Mouse (Mus musculus) gastrocnemius, adult 2 months (tissue): ENCODE measurements around the gene Xylt1. TPM values are rescaled to one million over a fixed set of nuclear protein-coding genes. Genes with fewer than 3 reads are reported as not detected.

Experiments used
- DNase-seq: peaks from one replicate; pipeline ENCODE4 v3.0.0; 2022
- H3K27ac ChIP-seq: fragments of 200-600 bp; 2 replicates; pipeline ENCODE4 v1.8.1; 2022; ENCODE audit warnings: mild to moderate bottlenecking
- H3K4me3 ChIP-seq: fragments of 200-600 bp; 2 replicates; pipeline ENCODE4 v1.8.1; 2022; ENCODE audit warnings: mild to moderate bottlenecking, moderate library complexity
- CTCF ChIP-seq: fragments of 200-600 bp; IDR thresholded peaks from 2 replicates; pipeline ENCODE4 v1.8.1; 2022; ENCODE audit warnings: antibody characterized with exemption, mild to moderate bottlenecking, moderate library complexity
- intact Hi-C: fragments of 180-260 bp; cut with DNase I; formaldehyde crosslinking; loops from one replicate; pipeline ENCODE4 v1.15.1; 2025
- total RNA-seq, 2 experiments: library from RNA; stranded (reverse); gene quantifications; 2 replicates each; pipeline ENCODE4 v1.2.3; 2021

The Xylt1 gene
- total RNA-seq, 2 experiments from 2014 or later, result 5.5 to 9.5 TPM

- no peak for TF ChIP-seq CTCF
- peak; percentile 73 for DNase-seq
- intact Hi-C loops, result loop anchor here (10.0 kb wide), 1 partner anchor 140 kb away; the partner anchor contains the start of gene Xylt1
- Histone ChIP-seq H3K27ac (peak overlapping the region; percentile 68), H3K4me3 (no peak overlapping the region)
Observed at GRCm38 (mm10) chr7:117524430-117525214, 143.8 kb downstream of the Xylt1 start.

- no peak for TF ChIP-seq CTCF
- intact Hi-C loops, result loop anchor here (10.0 kb wide), 1 partner anchor 141 kb away; the partner anchor contains the start of gene Xylt1
- Histone ChIP-seq H3K27ac (peak overlapping the region; percentile 20; the same call in 1 of the 2 replicates), H3K4me3 (no peak overlapping the region)
- DNase-seq, result peak; percentile 39
Observed at GRCm38 (mm10) chr7:117525678-117526077, 144.9 kb downstream of the Xylt1 start.

GRCm38 (mm10) chr7:117526570-117526969 is 145.8 kb downstream of the Xylt1 start:
- intact Hi-C loops, result loop anchor here (10.0 kb wide), 1 partner anchor 142 kb away; the partner anchor contains the start of gene Xylt1
- DNase-seq, result no peak
- no peak for TF ChIP-seq CTCF
- H3K4me3 ChIP-seq, result no peak overlapping the region
- H3K27ac ChIP-seq, result no peak overlapping the region

- Histone ChIP-seq H3K4me3 (no peak overlapping the region), H3K27ac (no peak overlapping the region)
- no peak for DNase-seq
- no peak for TF ChIP-seq CTCF
- intact Hi-C loops, result loop anchor here (10.0 kb wide), 1 partner anchor 145 kb away; the partner anchor contains the start of gene Xylt1
Observed at GRCm38 (mm10) chr7:117529787-117530655, 149.2 kb downstream of the Xylt1 start.

GRCm38 (mm10) chr7:117532651-117533050 is 151.9 kb downstream of the Xylt1 start:
- TF ChIP-seq CTCF, result no peak
- intact Hi-C loops, result no loop called here

GRCm38 (mm10) chr7:117533164-117533563 is 152.4 kb downstream of the Xylt1 start:
- intact Hi-C loops, result no loop called here
- TF ChIP-seq CTCF, result no peak
- no peak for DNase-seq
- Histone ChIP-seq H3K27ac (no peak overlapping the region), H3K4me3 (no peak overlapping the region)

More at GRCm38 (mm10) chr7:117532651-117533050, 151.9 kb downstream of the Xylt1 start:
- no peak for DNase-seq
- no peak overlapping the region for H3K4me3 ChIP-seq
- no peak overlapping the region for H3K27ac ChIP-seq

- no peak for DNase-seq
- intact Hi-C loops, result no loop called here
- H3K4me3 ChIP-seq, result no peak overlapping the region
- H3K27ac ChIP-seq, result no peak overlapping the region
- TF ChIP-seq CTCF, result no peak
Observed at GRCm38 (mm10) chr7:117539931-117540330, 159.2 kb downstream of the Xylt1 start.

- Histone ChIP-seq H3K4me3 (no peak overlapping the region), H3K27ac (no peak overlapping the region)
- DNase-seq, result no peak
- intact Hi-C loops, result no loop called here
- TF ChIP-seq CTCF, result no peak
Observed at GRCm38 (mm10) chr7:117540413-117540812, 159.6 kb downstream of the Xylt1 start.

GRCm38 (mm10) chr7:117541056-117541455 is 160.3 kb downstream of the Xylt1 start:
- intact Hi-C loops, result no loop called here
- H3K27ac ChIP-seq, result no peak overlapping the region
- no peak overlapping the region for H3K4me3 ChIP-seq
- no peak for TF ChIP-seq CTCF
- DNase-seq, result no peak

GRCm38 (mm10) chr7:117541681-117542080 is 160.9 kb downstream of the Xylt1 start:
- Histone ChIP-seq H3K4me3 (no peak overlapping the region), H3K27ac (no peak overlapping the region)
- TF ChIP-seq CTCF, result no peak
- intact Hi-C loops, result no loop called here
- no peak for DNase-seq

- intact Hi-C loops, result no loop called here
- TF ChIP-seq CTCF, result no peak
- Histone ChIP-seq H3K4me3 (no peak overlapping the region), H3K27ac (no peak overlapping the region)
- DNase-seq, result peak; percentile 39
Observed at GRCm38 (mm10) chr7:117543041-117543440, 162.3 kb downstream of the Xylt1 start.

GRCm38 (mm10) chr7:117544126-117544525 is 163.3 kb downstream of the Xylt1 start:
- no peak for TF ChIP-seq CTCF
- intact Hi-C loops, result no loop called here
- no peak for DNase-seq
- Histone ChIP-seq H3K4me3 (no peak overlapping the region), H3K27ac (no peak overlapping the region)

- peak; percentile 26 for DNase-seq
- H3K27ac ChIP-seq, result no peak overlapping the region
- peak overlapping the region; percentile 36 for H3K4me3 ChIP-seq
- TF ChIP-seq CTCF, result no peak
- intact Hi-C loops, result no loop called here
Observed at GRCm38 (mm10) chr7:117548301-117548700, 167.5 kb downstream of the Xylt1 start.
